Mouse (Mus musculus): Measurements from ENCODE around the gene Rab23.

DNA sequence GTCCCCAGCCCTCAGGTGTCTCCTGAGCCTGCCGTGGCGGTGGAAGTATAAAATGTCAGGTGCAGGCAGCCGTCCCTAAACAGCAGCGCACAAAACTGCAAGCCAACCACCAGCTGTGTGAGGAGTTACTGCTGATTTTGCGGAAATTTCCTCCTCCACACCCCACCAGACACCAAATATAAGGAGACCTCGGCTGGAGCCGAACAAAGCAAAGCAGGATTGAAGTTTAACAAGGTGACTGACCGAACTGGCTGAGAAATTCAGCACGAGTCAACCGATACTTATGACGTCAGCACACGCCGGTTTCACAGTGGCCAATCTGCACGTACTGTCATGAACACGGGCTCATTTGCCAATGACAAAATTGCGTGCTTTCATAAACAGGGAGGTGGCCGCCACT, 34.4 kb downstream of the Rab23 start:
- no peak for TF ChIP-seq CTCF (IDR thresholded peaks at IDR 0.05; ENCODE audit: low read depth)
- no peak for TF ChIP-seq EP300 (optimal IDR thresholded peaks at IDR 0.05)

All from stomach, postnatal 0 days (tissue).